Mouse (Mus musculus) MEL-GATA-1-ER (cell line): Measurements from ENCODE around the gene Nsun6.

Experiments used
- DNase-seq: peaks from one replicate; pipeline ENCODE4 v3.0.0-alpha.2; 2012; ENCODE audit warnings: low read depth; ENCODE audit errors: extremely low read depth

Nsun6 gene

DNA sequence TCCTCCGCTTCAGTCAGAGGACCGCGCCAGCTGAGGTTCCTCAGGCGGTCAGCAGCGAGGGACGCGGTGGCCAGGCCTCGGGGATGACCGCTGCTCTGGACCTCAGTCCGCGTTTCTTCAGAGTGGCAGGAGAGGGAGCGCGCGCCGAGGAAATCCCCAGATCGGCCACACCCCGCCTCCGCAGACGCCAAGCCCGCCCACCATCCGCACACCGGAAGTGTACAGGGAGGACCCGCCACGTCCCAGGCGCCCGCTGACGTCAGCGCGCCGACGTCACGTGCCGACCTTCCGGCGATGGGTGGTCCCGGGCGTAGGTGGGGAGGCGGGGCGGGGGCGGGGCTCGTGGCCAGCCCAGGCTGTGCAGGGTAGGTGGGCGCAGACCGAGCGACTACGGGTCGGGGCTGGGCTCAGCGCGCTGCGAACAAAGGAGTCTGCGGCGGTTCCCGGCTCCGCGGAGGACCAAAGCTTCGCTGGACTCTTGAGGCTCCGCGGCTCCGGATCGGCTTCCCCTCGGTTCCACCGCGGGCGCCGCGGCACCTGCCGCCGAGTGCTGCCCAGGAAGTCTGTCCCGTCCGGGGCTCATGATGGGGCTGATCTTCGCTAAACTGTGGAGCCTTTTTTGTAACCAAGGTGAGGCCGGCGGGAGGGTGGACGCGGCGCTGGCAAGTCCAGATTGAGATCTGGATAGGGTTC is at the start of gene Nsun6:
Nsun6 (minus strand) TSS at position 125 of the 693 bp plus-strand sequence.
- DNase-seq = peak; percentile 63

DNA sequence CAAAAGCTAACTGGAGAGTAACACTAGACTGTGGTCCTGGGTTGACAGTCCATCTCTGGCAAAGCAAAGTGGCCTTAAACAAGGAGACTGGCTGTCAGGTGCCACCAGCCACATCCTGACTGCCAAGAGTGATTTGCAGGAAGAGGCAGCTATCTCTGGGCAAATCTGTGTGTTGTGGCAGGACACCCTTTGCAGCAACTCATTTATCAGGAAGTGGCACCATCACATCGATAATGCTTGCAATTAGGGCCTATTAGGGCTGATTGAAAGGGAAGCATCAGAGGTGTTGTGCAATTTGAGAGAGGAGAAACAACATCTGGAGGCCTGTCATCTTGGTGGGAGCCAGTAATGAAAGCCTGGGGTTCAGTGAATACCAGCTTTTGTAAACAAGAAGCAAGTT is 49.5 kb upstream of the Nsun6 start:
- no peak for DNase-seq

DNA sequence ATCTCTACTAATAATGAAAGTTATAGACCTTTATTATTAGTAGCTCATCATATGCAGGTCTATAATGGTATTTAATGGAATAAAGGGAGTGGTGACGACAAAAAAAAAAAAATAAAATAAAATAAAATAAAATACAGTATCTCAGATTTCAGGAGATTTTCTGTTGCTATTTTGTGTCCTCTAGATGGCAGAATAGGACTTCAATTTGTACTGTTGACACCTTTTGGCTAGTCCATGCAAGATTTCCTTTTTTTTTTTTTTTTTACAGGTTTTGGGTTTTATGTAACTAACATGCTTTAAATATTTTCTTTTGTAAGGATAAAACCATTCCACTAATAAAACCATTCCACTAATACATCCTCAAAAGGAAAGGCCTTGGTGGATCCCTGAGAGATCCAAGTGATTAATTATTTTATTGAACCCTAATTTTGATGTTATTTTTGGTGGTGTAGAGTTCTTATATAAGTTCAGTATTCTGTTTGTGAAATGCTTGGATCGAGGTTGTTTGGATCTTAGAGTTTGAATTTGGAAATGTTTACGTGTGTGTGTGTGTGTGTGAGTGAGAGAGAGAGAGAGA is 41.7 kb upstream of the Nsun6 start:
- DNase-seq = peak; percentile 14

DNA sequence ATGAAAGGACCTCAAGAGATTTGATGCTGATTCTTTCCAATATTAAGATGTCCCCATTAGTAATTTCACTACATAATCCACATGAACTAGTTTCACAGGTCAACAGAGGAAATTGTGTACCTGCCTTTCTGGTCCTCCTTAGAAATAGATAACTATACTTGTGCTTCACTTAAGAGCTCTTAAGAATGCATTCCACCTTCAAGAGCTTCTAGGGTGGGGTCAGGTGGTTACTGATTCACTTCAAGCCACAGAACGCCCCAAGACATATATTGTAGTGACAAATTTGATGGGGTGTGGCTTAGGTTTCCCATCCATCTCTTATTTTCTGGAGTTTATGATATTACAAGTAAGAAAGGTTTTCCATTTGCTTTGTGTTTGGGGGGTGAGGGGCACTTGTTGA is 32.4 kb upstream of the Nsun6 start:
- no peak for DNase-seq

DNA sequence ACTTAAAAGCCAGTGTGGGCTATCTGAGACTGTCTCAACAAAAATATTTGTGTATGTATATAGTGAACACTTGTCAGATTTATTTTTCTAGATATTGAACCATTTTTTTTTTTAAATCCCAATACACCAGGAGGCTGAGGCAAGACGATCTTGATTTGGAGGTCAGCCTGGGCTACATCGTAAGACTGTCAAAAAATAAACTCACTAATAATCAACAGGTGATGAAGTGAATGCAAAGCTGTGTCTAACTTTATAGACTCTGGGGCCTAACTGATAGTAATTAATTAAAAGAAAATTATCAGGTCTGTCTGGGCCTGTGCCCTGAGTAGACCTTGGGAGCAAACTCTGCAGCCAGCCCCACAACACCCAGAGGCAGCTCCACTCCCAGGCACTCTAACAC is 28.8 kb upstream of the Nsun6 start:
- DNase-seq = no peak

DNA sequence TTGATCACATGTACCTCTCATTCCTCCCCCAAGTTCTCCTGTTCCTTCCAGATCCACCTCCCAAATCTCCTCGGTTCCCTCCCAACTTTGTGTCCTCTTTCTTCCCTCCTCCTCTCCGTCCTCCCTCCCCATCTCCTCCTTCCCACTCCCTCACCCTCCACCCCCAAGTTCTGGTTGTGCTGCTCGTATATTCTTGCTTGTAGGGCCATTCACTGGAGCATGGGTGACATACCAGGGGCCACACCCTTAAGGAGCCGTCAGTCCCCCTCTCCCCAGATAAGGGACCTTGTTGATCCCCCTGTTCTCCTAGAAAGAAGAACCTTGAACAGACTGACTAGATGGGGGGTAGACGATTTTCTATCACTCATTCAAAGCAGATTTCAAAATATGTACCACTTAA is 12.2 kb upstream of the Nsun6 start:
- no peak for DNase-seq

DNA sequence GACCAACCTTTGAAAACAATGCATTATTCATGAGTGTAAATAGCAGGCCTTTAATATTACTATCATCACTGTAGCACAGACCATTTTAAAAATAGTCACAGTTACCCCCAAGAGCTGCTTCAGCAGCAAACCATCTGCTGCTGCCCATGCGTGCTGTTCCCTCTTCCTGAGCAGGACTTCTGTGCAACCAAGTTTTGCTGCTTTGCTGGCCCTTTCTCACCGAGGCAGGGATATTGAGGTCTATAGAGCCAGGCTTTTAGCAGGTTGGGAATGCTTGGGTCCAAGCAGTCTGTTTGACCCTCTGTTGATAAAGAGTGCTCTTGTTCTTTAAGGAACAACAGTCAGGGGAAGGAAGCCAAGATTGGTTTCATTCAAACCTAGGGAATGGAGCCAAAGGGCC is 10.6 kb upstream of the Nsun6 start:
- DNase-seq = no peak

DNA sequence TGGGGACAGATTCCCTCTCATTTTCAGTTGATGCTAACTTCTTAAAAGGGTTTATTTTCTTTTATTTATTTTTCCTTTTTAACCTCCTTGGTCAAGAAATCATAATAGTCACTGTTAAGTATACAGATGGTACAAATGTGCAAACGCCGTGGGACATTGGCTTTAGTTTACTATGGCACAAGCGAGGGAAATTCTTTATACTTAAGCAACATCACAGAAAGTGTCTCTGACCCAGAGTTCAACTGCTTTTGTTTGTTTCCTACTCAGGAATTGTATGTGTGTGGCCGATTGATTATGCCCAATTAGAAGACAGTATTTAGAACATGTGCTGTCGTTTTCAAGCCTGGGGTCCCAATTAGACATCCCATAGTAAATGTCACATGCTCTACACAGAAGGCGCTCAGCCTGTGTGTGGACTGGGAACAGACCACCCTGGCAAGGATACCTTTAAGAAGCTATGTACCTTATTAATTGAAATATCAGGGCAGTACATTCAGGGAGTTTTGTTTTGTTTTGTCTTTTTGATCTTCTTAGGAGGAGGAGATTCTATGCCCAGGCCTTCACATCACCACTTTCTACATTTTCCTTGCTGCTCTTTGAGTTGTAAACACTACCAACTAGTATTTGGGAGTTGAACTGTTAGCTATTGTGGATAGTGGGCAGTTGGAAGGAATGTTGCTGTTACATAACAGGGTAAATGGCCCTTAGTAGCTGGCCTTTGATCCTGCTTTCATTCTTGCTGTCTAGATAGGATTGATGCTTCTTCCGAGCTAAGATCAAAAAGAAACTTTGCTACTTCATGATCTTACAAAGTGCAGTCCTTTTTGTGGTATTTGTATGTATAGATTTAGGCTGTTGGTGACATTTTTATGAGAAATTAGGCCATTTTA is 9.8 kb upstream of the Nsun6 start:
- no peak for DNase-seq

DNA sequence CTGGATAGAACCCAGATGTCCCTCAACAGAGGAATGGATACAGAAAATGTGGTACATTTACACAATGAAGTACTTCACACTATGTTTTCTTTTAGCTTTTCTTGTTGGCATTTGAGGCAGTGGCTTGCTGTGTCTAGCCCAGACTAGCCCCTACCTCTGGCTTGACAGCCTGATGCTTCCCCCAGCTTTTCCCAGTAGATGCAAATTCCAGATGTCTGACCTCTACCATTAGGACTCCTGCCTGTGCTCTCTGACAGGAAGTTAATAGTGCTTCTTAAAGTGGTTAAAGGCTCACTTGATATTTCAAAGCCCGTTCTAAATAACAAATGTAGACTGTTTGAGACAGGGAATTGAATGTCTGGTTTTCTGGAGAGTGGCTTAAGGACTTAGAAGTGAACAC is 8.9 kb upstream of the Nsun6 start:
- no peak for DNase-seq

DNA sequence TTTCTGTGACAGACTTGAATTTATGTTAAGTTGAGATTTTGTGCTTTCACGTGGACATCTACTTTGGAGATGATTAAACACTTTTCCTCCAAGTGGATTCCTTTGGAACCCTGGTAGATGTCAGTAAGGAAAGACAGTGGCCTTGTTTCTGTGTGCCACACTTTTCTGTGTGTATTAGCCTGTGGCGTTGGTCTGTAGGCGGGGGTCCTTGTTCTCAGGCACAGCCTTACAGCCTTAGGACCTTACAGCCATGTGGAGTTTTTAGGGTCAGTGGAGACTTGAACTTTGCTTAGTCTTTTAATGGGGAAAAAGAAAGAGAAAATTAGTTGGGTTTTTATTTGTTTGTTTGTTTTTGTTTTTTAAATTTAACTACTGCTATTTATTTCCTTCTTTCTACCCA is 6.0 kb upstream of the Nsun6 start:
- no peak for DNase-seq

DNA sequence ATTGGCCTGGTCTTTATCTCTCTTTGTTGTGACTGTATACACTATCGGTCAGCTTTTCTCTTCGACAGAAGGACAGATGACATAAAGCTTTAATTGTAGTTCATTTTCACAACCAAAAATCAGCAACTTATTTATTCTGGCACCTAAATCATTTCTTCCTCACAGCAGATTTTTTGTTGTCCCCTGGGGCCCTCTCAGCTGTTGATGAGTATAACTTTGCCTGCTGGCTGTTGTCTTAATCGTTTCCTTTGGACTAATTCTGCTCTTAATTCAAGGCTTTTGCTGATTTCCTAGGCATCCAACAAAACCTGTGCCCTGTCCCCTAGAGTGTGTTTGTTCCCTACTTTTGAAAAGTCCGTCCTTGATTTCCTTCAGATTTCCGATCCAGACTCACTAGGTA is 3.4 kb upstream of the Nsun6 start:
- DNase-seq = no peak

DNA sequence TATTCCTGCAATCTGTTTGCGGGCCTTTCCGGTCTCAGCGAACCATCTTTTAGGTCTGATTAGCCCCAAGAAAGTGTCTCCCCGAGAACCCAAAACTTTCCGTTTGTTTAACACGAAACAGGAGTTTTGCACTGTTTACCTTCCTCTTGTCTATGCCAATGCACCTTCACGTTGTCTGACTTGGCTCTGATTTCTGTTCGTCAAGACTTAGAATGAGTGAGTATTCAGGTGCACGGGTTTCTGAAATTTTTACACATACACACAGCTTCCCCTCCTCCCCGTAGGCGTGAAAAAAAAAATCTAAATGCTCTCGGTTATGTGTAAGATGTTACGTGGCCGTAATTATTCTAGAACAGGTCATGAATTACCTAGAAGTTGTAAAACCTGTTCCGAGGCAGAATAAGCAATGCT is 877 bp upstream of the Nsun6 start:
- no peak for DNase-seq

DNA sequence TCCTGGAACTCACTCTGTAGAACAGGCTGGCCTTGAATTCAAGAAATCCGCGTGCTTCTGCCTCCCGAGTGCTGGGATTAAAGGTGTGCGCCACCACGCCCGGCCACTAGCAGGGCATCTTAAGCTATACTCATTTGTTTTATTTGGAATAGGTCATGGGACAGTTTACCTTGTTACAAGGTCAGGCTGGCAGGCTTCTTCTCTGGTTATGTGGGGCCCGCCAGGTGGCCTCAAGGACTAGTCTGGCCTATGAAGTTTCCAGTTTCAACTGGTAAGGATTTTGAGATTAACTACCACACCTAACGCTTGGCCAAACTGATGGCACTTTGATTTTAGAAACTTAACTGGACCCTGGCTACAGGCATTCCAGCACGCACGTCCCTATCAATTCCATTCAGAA is 373 bp downstream of the Nsun6 start:
- DNase-seq = no peak

DNA sequence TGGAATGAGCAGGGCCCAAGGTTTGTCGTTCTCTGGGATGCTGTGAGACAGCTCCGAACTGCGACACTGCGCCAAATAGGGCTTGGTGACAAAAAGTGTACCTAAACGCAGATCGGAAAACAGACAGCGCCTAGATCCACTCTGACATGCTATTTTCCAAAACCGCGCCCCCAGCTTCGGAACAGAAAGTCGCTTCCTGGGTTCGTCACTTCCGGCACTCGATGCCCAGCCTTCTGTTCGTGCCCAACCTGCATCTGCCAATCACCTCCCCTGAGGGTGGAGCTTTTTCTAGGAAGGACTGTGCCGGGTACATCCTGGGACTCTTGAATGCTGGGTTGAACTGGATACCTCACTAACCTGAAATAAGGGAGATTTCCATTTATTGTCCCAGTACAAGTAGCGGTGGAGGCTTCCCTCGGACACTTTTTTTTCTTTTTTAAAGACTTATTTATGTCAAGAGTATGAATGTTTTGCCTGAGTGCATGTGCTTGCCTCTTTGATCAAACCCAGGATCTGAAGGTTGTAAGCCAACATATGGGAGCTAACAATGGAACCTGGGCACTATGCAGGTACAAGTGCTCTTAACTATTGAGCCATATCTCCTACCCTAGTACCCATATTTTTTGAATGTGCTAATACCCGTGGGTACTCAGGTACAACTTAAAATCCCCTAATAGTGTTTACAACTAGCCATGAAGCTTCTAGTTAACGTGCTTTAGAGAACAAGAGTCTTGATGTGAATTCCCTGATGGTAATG is 5.6 kb downstream of the Nsun6 start, which contains the start of gene Arl5b:
Arl5b (plus strand) TSS at position 279 of the 757 bp plus-strand sequence.
- peak; percentile 89 for DNase-seq

DNA sequence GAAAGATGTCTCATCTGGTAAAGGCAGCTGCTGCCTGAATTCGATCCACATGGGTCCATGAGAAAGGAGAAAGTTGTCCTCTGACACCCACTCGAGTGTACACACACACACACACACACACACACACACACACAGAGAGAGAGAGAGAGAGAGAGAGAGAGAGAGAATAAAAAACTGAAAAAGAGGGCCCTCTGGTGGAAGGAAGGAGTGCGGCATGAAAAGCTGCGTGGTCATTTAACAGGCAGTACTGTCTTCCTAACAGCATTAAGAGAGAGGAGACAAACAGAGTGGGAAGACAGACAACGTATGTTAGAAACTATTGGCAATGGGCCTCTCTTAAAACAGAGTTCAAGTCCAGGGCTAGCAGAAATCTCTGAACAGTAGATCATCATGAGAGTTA is 14.5 kb downstream of the Nsun6 start:
- DNase-seq = no peak

DNA sequence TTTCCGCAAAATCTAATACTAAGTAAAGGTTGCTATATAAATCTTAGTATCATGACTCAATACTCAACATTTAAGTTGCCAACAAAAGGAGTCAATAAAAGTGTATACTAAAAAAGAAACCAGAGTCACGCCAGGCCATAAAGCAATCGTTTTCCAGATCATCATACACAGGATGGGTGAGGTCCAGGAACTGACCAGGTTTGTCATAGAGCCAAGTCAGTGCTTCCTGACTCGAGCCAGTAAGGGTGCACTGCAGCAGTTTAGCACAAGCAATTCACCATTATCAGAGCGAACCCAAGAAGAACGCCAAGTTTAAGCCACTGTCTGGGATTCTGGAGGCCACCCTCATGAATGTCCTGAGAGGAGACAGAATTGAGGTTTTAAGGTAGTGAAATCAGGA is 16.2 kb downstream of the Nsun6 start:
- no peak for DNase-seq

DNA sequence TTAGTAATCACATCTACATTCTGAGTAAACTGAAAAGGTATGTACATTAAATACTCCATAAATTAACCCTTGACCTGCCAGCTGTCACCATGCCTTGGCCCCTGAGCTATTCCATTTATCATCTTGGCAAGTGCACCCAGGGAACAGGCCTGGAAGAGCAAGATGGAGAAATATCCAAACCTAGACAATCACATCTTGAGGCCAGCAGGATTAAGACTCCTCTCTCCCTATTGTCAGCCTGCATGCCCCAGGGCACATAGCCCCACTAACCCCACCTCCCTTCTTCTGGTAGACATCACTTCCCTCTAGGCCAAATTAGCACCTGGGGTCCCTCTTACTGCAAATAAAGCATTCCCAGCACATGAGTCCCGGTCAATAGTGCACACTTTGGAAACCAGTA is 27.1 kb downstream of the Nsun6 start:
- no peak for DNase-seq

DNA sequence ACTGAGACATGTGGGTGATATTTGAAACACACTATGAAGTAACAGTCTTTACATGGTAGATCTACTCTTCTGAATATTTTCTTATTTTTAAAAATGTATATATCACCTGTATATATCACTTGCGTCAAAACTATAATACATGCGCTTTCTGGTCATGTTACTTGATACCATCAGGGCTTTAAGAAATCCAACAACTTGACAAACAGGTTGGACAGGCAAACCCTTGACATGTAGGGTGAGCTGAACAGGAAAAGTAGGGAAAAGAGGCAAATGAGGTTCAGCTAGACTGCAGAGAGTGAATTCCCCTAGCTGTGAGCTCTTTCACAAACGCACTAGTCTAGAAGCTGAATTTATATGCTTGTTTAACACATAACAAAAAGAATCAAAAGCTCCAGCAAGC is 28.1 kb downstream of the Nsun6 start:
- no peak for DNase-seq

DNA sequence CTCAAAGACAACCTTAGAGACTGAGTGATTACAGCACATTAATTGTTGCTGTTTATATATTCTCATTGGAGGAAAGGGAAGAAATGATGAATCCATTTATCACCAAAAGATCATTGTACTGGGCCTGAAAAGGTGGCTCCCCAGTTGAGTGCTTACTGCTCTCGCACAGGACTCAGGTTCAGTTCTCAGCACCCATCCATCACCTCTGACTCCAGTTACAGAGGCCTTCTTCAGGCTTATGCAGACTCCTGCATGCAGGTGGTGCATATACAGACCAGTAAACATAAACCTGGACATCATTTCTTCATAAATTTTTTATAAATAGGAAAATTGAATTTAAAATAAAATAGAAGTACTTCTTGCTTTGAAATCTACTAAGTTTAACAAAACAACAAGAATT is 46.8 kb downstream of the Nsun6 start:
- no peak for DNase-seq

DNA sequence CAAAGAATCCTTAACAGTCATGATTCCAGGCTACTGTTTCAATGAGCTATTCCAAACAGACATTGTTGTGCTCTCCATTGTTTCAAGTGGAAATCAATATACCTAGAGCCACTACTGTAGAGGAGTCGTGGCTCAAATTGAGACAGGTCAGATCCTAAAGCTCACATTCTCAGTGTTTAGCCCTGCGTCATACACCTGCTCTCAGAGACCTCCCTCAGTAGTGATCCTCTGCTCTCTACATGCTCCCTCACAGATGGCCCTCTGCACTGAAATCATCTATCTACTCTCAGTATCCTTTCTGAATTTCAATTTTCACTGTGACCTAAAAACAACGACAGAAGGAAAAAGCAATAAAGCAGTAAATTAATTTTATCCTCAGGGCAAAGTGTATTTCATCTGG is 47.3 kb downstream of the Nsun6 start:
- no peak for DNase-seq

DNA sequence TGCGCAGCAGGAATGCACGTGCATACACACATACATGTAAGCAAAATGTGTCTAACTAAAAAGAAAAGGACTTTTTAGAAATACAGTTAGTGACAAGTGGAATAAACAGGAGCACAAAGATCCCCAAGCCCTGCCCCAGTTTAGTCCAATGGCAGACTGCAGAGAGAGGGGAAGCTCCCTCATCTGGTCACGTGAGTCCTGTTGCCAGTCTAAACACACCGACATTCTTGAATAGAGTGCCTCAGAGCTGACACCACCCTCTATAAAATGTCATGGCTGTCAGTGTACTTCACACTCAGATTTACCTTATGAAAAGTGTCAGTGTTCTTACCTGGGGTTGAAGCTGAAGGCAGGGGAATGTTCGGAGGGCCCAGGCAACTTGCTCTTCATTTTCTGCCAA is 57.0 kb downstream of the Nsun6 start:
- DNase-seq = no peak

DNA sequence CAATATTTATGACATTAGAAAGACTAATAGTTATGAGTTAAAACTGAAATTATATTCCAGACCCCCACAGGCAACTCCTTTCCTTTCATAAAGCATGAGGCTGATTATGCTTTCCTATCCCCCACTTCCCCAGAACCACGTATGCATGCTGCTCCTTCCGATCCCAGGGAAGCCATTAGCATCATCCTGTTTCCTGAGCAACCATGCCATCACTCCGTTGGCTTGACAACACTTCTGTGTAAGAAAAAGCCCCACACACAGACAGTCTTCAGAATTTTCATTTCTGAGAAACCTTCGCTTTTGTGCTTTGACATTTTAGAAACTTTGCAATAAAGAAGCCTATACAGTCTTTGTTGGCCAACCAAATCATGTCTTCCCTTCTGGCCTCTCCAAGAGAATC is 58.8 kb downstream of the Nsun6 start:
- no peak for DNase-seq
